Mouse (Mus musculus) small intestine, adult 10 weeks (tissue): ENCODE data around the gene Arcn1. TPM values are rescaled to one million over a fixed set of nuclear protein-coding genes. Genes with fewer than 3 reads are reported as not detected.

ENCODE experiments used
- polyA plus RNA-seq: library from polyadenylated mRNA; stranded (reverse); fragments of 350-450 nt; fragmentation: Illumina TruSeq; extraction: RNeasy Lipid Tissue Mini Kit (QIAGEN cat#74804); gene quantifications from one replicate; pipeline ENCODE4 v1.2.3, GENCODE M21; 2014; ENCODE audit warnings: low replicate concordance

Gene Arcn1
- polyA plus RNA-seq: 481 TPM

DNA sequence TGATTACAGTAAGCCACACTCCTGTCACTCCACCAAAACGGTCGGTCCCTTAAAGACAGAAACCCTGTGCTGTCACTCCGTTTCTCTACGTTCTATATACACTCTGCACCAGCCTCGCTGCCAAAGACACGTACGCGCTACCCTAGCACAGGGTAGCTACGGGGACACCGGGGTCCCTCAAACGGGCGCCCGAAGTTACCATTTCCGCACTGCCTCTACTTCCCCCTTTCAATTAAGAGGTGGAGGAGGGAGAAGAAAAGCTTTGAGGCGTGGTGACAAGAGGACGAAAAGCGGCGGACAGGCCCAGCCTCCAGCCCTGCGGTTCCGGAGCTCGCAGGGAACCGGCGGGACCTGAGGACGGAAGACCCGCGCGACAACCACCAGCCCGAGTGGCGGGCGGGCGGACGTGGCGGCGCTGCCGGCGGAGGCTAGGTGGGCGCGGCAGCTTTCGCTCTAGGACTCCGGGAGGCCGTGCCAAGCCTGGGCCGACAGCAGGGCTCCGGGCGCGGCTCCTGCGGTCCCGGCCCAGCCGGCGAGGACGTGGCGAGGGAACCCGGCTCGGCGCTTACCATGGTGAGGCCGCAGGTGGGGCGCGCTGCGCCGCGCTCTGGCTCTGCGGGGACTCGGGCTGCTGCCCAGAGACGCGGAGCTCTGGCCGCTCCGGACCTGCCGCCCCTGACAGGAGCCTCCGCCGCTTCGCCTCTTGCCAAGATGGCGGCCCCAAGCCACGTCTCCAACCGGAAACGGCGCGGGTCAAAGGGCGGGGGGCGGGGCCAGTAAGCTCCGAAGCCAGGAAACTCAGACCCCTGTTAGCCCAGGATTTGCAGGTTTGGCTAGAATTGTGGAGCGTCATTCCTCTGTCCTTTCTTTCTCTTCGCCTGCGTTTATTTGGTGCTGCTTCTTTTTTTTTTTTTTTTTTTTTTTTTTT lies at the start of gene Arcn1, which contains the start of gene Ift46:
Gene Arcn1, minus strand, starts transcription at position 745 of the 928 bp plus-strand sequence.
Gene Ift46, plus strand, starts transcription at position 808 of the 928 bp plus-strand sequence.

DNA sequence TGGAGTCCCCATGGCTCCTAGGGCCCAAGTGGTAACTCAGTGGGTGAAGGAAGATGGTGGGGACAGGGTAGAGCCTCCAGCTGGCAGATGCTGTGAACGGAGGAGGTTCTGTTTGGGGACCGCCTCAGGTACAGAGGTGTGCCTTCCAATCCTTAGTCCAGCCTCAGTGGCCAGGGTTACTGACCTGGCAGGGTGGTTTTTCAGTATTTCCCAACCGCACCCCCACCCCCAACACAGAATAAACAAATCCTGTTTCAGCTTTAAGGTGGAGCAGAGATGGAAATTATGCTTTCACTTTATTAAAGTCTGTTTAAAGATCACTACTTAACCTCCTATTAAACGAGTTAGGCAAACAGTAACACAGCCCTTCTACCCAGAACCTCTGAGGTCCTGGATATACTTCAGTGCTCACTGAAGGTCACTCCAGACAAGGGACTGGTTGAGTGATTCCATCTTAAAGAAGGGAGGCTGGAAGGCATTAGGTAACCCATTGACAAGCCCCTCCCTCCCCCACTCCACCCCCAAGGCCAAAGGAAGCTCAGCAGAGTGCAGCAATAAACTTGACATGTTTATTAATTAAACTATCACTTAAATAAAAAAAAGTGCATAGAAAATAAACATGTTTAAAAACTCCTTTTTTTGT lies 35.3 kb upstream of the Arcn1 start, which contains the start of gene Ttc36:
Gene Ttc36, minus strand, starts transcription at position 265 of the 643 bp plus-strand sequence.

DNA sequence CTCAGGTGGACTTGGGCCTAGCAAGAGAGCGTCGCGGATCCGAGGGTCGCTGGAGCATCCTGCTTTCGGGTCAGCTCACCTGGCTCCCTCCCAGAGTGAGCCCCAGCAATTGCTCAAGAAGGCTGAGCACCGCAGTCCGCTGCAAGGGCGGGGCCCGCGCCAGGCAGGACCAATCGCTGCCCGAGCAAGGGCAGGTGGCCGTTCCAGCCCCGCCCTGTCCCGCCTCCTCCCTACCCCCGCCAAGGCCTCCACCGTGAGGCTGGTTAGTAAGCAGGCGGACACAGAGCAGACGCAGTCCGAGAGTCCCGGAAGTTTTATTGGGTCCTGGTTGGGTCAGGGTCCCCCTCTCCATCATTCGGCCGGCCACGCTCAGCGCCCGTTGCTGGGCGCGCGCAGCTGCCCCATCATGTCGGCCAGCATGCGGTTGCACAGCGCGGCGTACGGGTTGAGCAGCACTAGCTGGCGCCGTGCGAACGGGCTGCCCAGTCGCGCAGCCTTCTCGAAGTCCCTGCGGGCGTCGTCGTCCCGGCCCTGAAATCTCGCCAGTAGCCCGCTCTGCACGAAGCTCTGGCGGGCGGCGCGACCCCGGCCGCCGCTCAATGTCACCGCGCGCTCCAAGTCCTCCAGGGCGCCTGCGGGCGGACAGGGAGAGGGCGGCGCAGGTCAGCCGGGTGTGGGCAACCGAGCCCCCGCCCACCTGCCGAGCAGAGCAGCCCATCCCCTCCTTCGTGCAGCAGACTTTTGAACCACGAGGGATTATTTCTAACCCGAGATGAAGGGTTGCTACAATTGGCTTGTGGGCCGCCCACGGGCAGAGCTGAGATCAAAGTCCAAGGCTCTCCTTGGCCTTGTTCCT lies 31.7 kb upstream of the Arcn1 start, which contains the start of gene Tmem25:
Gene Tmem25, minus strand, starts transcription at position 206 of the 856 bp plus-strand sequence.

DNA sequence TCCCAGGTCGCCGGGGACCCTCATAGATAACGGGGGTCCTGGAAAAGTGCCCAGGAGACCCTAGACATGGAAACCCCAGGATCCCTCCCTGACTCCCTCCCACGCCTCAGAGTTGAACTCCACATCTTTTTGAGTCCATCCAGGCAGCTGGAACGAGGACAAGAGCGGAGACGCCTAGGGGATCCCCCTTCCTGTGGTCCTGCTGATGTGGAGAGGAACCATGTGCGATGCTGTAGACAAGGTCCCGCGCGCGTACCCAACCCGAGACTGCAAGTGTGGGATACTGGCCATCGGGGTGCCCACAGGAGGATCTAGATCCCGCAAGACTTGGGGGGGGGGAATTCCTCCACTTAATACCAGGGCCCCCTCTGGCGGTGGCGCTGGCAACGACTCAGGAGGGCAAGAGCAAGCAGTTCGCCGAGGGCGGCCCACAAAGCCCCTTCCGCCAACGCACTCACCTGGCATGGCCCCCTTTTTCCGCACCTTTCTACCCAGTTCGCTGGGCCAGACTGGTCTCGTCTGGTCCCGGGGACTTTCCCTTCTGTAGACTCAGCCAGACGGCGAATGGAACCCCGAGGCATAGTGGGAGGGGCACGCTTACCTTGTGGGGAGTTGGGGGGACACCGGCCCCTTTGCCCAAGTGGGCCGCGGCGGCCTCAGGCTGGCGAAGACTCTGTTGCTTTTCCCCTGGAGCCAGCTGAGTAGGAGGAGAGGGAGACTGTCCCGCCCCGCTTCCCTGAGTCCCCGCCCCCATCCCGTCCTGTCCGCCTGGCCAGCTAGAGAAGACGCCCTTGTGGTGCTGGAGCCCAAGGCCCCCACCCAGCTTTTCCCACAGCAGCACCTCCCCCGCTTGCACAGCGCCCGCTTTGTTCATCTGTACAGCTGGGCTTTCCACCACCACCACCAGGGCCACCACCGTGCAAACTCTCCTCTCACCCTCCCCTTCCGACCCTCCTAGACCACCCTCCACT lies 32.8 kb downstream of the Arcn1 start, which contains the start of gene Phldb1:
Gene Phldb1, minus strand, starts transcription at position 675 of the 971 bp plus-strand sequence.

Other genes with a start within 250 kb of the Arcn1 start
- 0.37 TPM for gene Cxcr5, start 206.0 kb downstream of the Arcn1 start, polyA plus RNA-seq
- 130 TPM for gene Ddx6, start 163.0 kb downstream of the Arcn1 start, polyA plus RNA-seq
- gene Treh, start 94.6 kb downstream of the Arcn1 start, polyA plus RNA-seq: 43.8 TPM
- 0.15 TPM for gene Phldb1, start 32.6 kb downstream of the Arcn1 start, polyA plus RNA-seq
- gene Ift46, start 63 bp upstream of the Arcn1 start, polyA plus RNA-seq: 17.8 TPM
- gene Tmem25, start 31.5 kb upstream of the Arcn1 start, polyA plus RNA-seq: 0.52 TPM
- gene Ttc36, start 35.2 kb upstream of the Arcn1 start, polyA plus RNA-seq: not detected
- gene Kmt2a, start 113.5 kb upstream of the Arcn1 start, polyA plus RNA-seq: 9.9 TPM
- 807 TPM for gene Atp5l, start 152.9 kb upstream of the Arcn1 start, polyA plus RNA-seq
- 74.3 TPM for gene Ube4a, start 197.8 kb upstream of the Arcn1 start, polyA plus RNA-seq
- gene Cd3g, start 212.6 kb upstream of the Arcn1 start, polyA plus RNA-seq: 15.6 TPM
- 1.2 TPM for gene Cd3d, start 213.9 kb upstream of the Arcn1 start, polyA plus RNA-seq
- 7.4 TPM for gene Cd3e, start 241.8 kb upstream of the Arcn1 start, polyA plus RNA-seq